Mouse (Mus musculus): ENCODE results near the gene Unc5b.

DNA sequence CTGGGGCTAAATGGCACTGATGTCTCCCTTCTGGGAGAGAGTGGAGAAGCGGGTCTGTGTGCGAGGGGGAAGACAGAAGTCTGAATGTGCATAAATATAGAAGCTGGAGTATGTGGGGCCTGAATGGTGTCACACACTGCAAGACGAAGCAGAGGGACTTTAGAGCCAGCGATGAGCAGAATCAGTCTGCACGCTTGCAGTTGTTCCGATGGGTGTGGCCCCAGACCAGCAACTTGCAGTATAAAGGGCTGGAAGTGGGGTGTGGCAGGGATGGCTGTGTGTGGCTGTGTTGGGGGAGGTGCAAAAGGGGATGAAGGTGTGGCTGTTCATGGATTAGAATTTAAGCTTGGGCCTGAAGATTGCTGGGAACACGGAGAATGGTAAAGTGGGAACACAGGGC lies 62.8 kb downstream of the Unc5b start:
- TF ChIP-seq EP300 (IDR thresholded peaks at IDR 0.05; ENCODE audit: low read depth), result no peak
- no peak for TF ChIP-seq CTCF (IDR thresholded peaks at IDR 0.05; ENCODE audit: low read depth)

All from heart, postnatal 0 days (tissue).